Comparison of ENCODE assay signal across 8 mouse cellular contexts in genomic region chr13:46911018-46911419, GRCm38 (mm10). TPM values are rescaled to one million over a fixed set of nuclear protein-coding genes. Genes with fewer than 3 reads are reported as not detected.
DNase-seq lines count a peak whose midpoint lies in the region; ATAC-seq lines count a peak whose summit lies in the region.
"Had no signal": no experiment of that assay in that cellular context is flagged by ENCODE, and none has a peak within 500 bp of the region (broad histone marks: within the 10 kb centered on the region; RNA-seq: fewer than 3 reads in every experiment).

No protein-coding gene starts in this region.

- H3K4me3 ChIP-seq in limb, embryonic 12.5 days (replicated peaks): no peak overlapping the region
- H3K4me3 ChIP-seq: myocyte had no signal

- no peaks in the 10 kb centered on the region for H3K27me3 ChIP-seq in limb, embryonic 12.5 days

- WGBS in limb, embryonic 12.5 days: 56% methylated on average over 11 of the region's 11 CpGs

- H3K27ac ChIP-seq in limb, embryonic 12.5 days: peak overlapping the region; percentile 14; the same call in 1 of the 2 replicates

- no peaks in the 10 kb centered on the region for H3K36me3 ChIP-seq in limb, embryonic 12.5 days

- peaks cover 25% of the 10 kb centered on the region for H3K4me1 ChIP-seq in limb, embryonic 12.5 days (replicated peaks)

- H3K4me2 ChIP-seq in limb, embryonic 12.5 days: no peak overlapping the region

- DNase-seq in layer of hippocampus, adult 9-11 months: peak; percentile 75
- DNase-seq in layer of hippocampus, postnatal 14 days (ENCODE audit: low spot score in 2 of 2): no peak
- peak; percentile 89 for DNase-seq in brain, adult 2 months (ENCODE audit: low read depth, low spot score)
- peak; percentile 40 to 52 for DNase-seq in cerebellum, postnatal 36 days
- DNase-seq in spleen, adult 12 weeks (ENCODE audit: low spot score): no peak
- DNase-seq in urinary bladder, postnatal 10 days (ENCODE audit: low spot score): no peak

- H3K9me3 ChIP-seq in limb, embryonic 12.5 days: no peaks in the 10 kb centered on the region

- no peak for ATAC-seq in limb, embryonic 12.5 days (ENCODE audit: insufficient number of reproducible peaks, insufficient read depth, low FRiP score, low TSS enrichment, low read depth)

- no peak overlapping the region for H3K9ac ChIP-seq in limb, embryonic 12.5 days (replicated peaks)

RNA-seq across cellular contexts. Expression of gene Kif13a, which starts 18.6 kb away (rescaled TPM):
- total RNA-seq in layer of hippocampus, postnatal 14 days (2021): 10 to 100 TPM; 23.0 to 25.8 TPM
- polyA plus RNA-seq in limb, embryonic 12.5 days (2016; fragmentation: Nextera tagmentation; extraction: Ambion mirVana): 21.8 and 23.3 TPM in 2 replicates

Comparison
In these comparisons a context has a peak if more than half of its experiments do, and no peak if none do; other contexts are left out.
1. DNase-seq: peak in layer of hippocampus, adult 9-11 months (single experiment), brain, adult 2 months (single experiment) and cerebellum, postnatal 36 days (2 of 2); none in layer of hippocampus, postnatal 14 days (0 of 2), spleen, adult 12 weeks (single experiment) and urinary bladder, postnatal 10 days (single experiment).